Mouse (Mus musculus) heart, embryonic 16.5 days (tissue): Measurements from ENCODE around the gene Plxna4. TPM values are rescaled to one million over a fixed set of nuclear protein-coding genes. Genes with fewer than 3 reads are reported as not detected.

ENCODE experiments used
- ATAC-seq: fragments of 200-750 bp; cut with Nextera tagmentation; replicated peaks from 2 replicates; pipeline ENCODE4 v1.8.0; 2017; ENCODE audit warnings: moderate number of reproducible peaks; ENCODE audit not compliant: insufficient read depth, low FRiP score; ENCODE audit errors: extremely low read depth
- H3K27ac ChIP-seq: fragments of 300-500 bp; sonication (generic); 2 replicates; pipeline ENCODE4 v1.5.1; 2014; ENCODE audit warnings: mild to moderate bottlenecking, low read length, control low read depth, moderate library complexity
- H3K27me3 ChIP-seq: fragments of 300-500 bp; sonication (generic); 2 replicates; pipeline ENCODE4 v1.6.1; 2014; ENCODE audit warnings: low read length, mixed read lengths; ENCODE audit not compliant: control insufficient read depth, insufficient read depth
- H3K36me3 ChIP-seq: fragments of 300-500 bp; sonication (generic); 2 replicates; pipeline ENCODE4 v1.6.1; 2014; ENCODE audit not compliant: control insufficient read depth, insufficient read depth
- H3K4me1 ChIP-seq: fragments of 300-500 bp; sonication (generic); 2 replicates; pipeline ENCODE4 v1.6.1; 2014; ENCODE audit warnings: low read length, mixed read lengths; ENCODE audit not compliant: control insufficient read depth, insufficient read depth
- H3K4me2 ChIP-seq: fragments of 300-500 bp; sonication (generic); 2 replicates; pipeline ENCODE4 v1.6.1; 2014; ENCODE audit warnings: low read depth, mild to moderate bottlenecking, control low read depth, low read length
- H3K4me3 ChIP-seq: fragments of 300-500 bp; sonication (generic); 2 replicates; pipeline ENCODE4 v1.5.1; 2014; ENCODE audit warnings: mild to moderate bottlenecking, control low read depth, low read length
- H3K9ac ChIP-seq: fragments of 300-500 bp; sonication (generic); 2 replicates; pipeline ENCODE4 v1.6.1; 2014; ENCODE audit warnings: low read length, control low read depth
- H3K9me3 ChIP-seq: fragments of 300-500 bp; sonication (generic); replicated peaks from 2 replicates; pipeline ENCODE4 v1.6.1; 2016; ENCODE audit warnings: low read length; ENCODE audit not compliant: control insufficient read depth
- WGBS: fragments of 180-500 bp; shearing (Covaris S2); extraction: QIAGEN DNeasy Blood & Tissue Kit; methylation state at CpG from one replicate; pipeline ENCODE4 v1.1.7; 2014; 5-methylcytosine and 5-hydroxymethylcytosine counted together
- polyA plus RNA-seq: library from polyadenylated mRNA; unstranded; fragments of >200 nt; fragmentation: Nextera tagmentation; extraction: Ambion mirVana; gene quantifications from 2 replicates; pipeline ENCODE4 v1.2.1, GENCODE M21; 2015

Plxna4 gene
- polyA plus RNA-seq, 1 experiment from 2014 or later, result 3.7 TPM

DNA sequence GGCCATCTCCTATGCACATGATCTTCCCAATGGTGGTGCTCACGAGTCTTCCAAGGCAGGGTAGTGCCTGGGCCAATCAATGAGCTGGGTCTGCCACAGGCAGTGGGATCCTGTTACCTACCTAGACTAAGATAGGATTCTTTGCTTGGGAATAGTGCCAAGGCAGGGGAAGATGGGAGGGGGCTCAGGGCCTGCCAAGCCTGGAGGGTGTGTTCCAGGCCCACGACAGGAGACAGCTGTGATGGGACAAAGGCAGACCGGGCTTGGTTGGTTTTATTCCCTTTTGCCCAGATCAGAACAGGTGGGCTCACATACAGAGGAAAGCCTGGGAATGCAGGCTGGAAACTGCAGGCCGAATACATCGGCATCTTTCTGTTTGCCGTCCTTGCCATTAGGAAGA, 342.0 kb downstream of the Plxna4 start:
- Histone ChIP-seq H3K27ac (no peak overlapping the region), H3K36me3 (no peaks in the 10 kb centered on the region), H3K4me2 (no peak overlapping the region), H3K9ac (no peak overlapping the region), H3K27me3 (no peaks in the 10 kb centered on the region), H3K4me1 (no peaks in the 10 kb centered on the region), H3K9me3 (no peaks in the 10 kb centered on the region), H3K4me3 (no peak overlapping the region)
- 51% methylated on average over 6 of the region's 6 CpGs for WGBS
- ATAC-seq, result no peak

DNA sequence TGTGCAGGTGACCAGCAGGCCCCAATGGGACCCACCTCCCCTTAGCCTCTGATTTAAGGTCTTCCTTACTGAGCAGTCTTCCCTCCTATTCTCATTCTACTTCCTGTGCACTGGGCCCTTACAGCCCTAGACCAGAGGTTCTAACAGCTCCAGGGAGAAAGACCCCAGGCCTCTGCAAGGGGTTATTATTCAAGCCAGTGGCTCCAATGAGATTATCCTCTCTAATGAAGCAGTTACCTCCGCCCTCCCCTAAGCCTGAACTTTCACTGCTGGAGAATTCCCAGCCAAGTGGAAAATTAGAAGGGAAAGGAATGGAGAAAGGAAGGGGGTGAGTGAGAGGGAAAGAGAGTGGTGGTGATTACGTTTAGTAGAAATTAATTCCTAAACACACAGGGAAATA, 345.0 kb downstream of the Plxna4 start:
- no peak overlapping the region for H3K4me3 ChIP-seq
- H3K9me3 ChIP-seq, result no peaks in the 10 kb centered on the region
- H3K27ac ChIP-seq, result no peak overlapping the region
- H3K27me3 ChIP-seq, result no peaks in the 10 kb centered on the region
- no peak overlapping the region for H3K9ac ChIP-seq
- no peak for ATAC-seq
- WGBS, result 82% methylated on average over 2 of the region's 2 CpGs
- no peak overlapping the region for H3K4me2 ChIP-seq
- no peaks in the 10 kb centered on the region for H3K4me1 ChIP-seq
- H3K36me3 ChIP-seq, result no peaks in the 10 kb centered on the region

- no peak overlapping the region for H3K9ac ChIP-seq
- ATAC-seq, result no peak
Observed at GRCm38 (mm10) chr6:32231383-32231782, 356.6 kb downstream of the Plxna4 start.

DNA sequence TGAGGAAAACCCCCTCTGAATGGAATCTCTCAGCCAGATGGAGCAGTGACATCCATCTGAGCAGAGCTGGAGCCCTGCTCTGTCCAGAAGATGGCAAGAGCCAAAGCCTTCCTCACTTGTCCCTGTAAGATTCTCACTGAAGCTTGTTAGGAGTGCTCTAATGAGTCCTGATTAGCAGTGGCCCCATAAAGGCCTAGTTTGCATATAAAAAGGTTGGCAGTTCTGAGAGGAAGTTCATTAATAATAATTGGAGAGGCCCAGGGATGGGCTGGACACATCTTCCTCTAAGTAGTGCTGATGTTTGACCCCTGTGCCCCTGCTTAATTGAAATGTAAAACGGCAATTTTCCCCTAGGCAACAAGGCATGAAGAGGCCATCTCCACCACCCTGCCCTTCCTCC, 361.4 kb downstream of the Plxna4 start:
- Histone ChIP-seq H3K27ac (no peak overlapping the region), H3K4me3 (no peak overlapping the region), H3K4me1 (peaks cover 2% of the 10 kb centered on the region; the same call in 1 of the 2 replicates), H3K4me2 (no peak overlapping the region), H3K27me3 (no peaks in the 10 kb centered on the region), H3K9me3 (no peaks in the 10 kb centered on the region), H3K36me3 (no peaks in the 10 kb centered on the region), H3K9ac (no peak overlapping the region)
- 70% methylated on average over 1 of the region's 1 CpGs for WGBS
- ATAC-seq, result no peak

More at GRCm38 (mm10) chr6:32231383-32231782, 356.6 kb downstream of the Plxna4 start:
- H3K9me3 ChIP-seq, result no peaks in the 10 kb centered on the region
- H3K4me3 ChIP-seq, result no peak overlapping the region
- WGBS, result 86% methylated on average over 2 of the region's 2 CpGs
- no peaks in the 10 kb centered on the region; the same call in 1 of the 2 replicates for H3K36me3 ChIP-seq
- no peak overlapping the region for H3K27ac ChIP-seq
- H3K4me1 ChIP-seq, result no peaks in the 10 kb centered on the region
- H3K4me2 ChIP-seq, result no peak overlapping the region
- H3K27me3 ChIP-seq, result no peaks in the 10 kb centered on the region

GRCm38 (mm10) chr6:32224007-32224703, 363.8 kb downstream of the Plxna4 start:
- 80% methylated on average over 7 of the region's 7 CpGs for WGBS
- H3K4me1 ChIP-seq, result peaks cover 9% of the 10 kb centered on the region
- H3K9me3 ChIP-seq, result no peaks in the 10 kb centered on the region
- H3K4me3 ChIP-seq, result no peak overlapping the region
- no peak overlapping the region for H3K27ac ChIP-seq
- H3K36me3 ChIP-seq, result no peaks in the 10 kb centered on the region
- H3K9ac ChIP-seq, result no peak overlapping the region
- no peaks in the 10 kb centered on the region for H3K27me3 ChIP-seq
- H3K4me2 ChIP-seq, result no peak overlapping the region
- ATAC-seq, result no peak

DNA sequence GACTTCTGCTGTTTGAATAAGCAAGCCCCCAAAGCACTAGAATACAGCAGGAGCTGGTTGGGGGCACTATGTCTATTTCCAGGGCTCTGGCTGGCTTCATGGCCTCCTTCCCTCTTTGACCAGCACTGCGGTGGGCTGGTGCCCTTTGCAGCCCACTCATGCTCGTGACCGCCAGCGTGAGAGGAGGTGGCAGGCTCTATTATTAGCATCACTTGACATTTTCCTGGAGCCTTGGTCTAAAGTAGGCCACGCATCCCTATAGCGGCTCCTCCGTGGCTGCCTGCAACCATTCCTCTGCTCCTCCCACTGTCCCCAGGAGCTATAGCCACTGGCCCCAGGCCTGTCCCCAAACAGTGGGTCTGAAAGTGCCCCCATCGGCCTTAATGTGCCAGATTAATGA, 367.2 kb downstream of the Plxna4 start:
- Histone ChIP-seq H3K4me1 (peaks cover 9% of the 10 kb centered on the region), H3K27me3 (no peaks in the 10 kb centered on the region), H3K27ac (no peak overlapping the region), H3K4me3 (no peak overlapping the region), H3K9ac (no peak overlapping the region), H3K4me2 (no peak overlapping the region), H3K9me3 (no peaks in the 10 kb centered on the region), H3K36me3 (no peaks in the 10 kb centered on the region)
- ATAC-seq, result no peak
- WGBS, result 50% methylated on average over 8 of the region's 8 CpGs

- no peak overlapping the region for H3K4me3 ChIP-seq
- H3K36me3 ChIP-seq, result no peaks in the 10 kb centered on the region
- peaks cover 9% of the 10 kb centered on the region for H3K4me1 ChIP-seq
- H3K27ac ChIP-seq, result no peak overlapping the region
- no peak for ATAC-seq
- no peak overlapping the region for H3K4me2 ChIP-seq
- H3K9ac ChIP-seq, result no peak overlapping the region
- H3K9me3 ChIP-seq, result no peaks in the 10 kb centered on the region
- WGBS, result 81% methylated on average over 3 of the region's 3 CpGs
- no peaks in the 10 kb centered on the region for H3K27me3 ChIP-seq
Observed at GRCm38 (mm10) chr6:32218544-32218943, 369.4 kb downstream of the Plxna4 start.

DNA sequence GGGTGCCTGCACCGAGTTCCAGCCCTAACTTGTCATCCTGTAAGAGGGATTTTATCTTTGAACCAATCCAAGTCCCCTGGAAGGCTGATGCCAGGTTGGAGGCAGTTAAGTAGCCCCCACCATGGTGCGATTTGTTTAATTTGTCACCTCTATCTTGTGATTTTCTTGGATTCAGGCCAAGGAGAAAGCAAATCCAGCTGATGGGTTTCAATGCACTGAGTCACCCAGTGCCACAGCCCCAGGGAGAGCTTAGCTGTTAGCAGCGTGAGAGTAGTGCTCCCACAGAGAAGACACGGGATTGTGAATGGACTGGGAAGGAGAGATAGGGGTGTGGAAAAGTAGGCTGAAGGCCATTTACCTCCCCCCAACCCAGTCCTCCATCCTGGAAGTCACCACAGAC, 375.6 kb downstream of the Plxna4 start:
- Histone ChIP-seq H3K27me3 (no peaks in the 10 kb centered on the region), H3K9ac (no peak overlapping the region), H3K4me1 (peaks cover 2% of the 10 kb centered on the region; the same call in 1 of the 2 replicates), H3K36me3 (peaks cover 5% of the 10 kb centered on the region; the same call in 1 of the 2 replicates), H3K4me3 (no peak overlapping the region), H3K27ac (no peak overlapping the region), H3K9me3 (no peaks in the 10 kb centered on the region), H3K4me2 (no peak overlapping the region)
- no peak for ATAC-seq
- 30% methylated on average over 4 of the region's 4 CpGs for WGBS

DNA sequence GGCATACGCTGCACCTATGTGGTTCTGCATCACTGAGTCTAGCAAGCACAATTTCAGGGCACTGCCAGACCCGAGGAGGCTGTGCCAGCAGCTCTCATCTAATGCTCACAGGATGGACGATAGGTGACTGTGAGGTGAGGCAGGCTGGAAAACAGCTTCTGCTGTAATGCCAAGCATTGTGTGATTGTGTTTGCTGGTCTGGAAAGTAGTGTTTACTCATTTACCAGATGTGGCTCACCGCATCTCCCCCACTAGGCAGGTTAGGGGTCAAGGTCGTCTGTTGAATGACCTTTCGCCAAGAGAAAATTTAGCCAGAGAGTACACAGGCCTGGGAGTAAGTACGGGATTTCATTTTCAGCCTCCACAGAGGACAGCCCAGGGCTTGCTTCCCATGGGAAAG, 377.9 kb downstream of the Plxna4 start:
- Histone ChIP-seq H3K9me3 (no peaks in the 10 kb centered on the region), H3K4me1 (peaks cover 2% of the 10 kb centered on the region; the same call in 1 of the 2 replicates), H3K36me3 (peaks cover 5% of the 10 kb centered on the region; the same call in 1 of the 2 replicates), H3K27me3 (no peaks in the 10 kb centered on the region), H3K27ac (no peak overlapping the region), H3K4me2 (no peak overlapping the region), H3K9ac (no peak overlapping the region), H3K4me3 (no peak overlapping the region)
- no peak for ATAC-seq
- 82% methylated on average over 7 of the region's 7 CpGs for WGBS
